Mouse (Mus musculus) ES-E14 (cell line): ENCODE measurements around the gene Bace2.

Source experiments
- HCFC1 ChIP-seq: IDR thresholded peaks from 2 replicates; pipeline ENCODE4 v1.6.1; 2012; ENCODE audit warnings: low read length, inconsistent platforms, borderline replicate concordance; ENCODE audit not compliant: insufficient read depth
- MAFK ChIP-seq: IDR thresholded peaks from 2 replicates; pipeline ENCODE4 v1.6.1; 2014; ENCODE audit warnings: mild to moderate bottlenecking, low read depth, low read length, inconsistent platforms; ENCODE audit not compliant: insufficient read depth
- ZC3H11A ChIP-seq: IDR thresholded peaks from 2 replicates; pipeline ENCODE4 v1.6.1; 2012; ENCODE audit warnings: low read depth, mild to moderate bottlenecking, inconsistent platforms, low read length, borderline replicate concordance
- ZNF384 ChIP-seq: IDR thresholded peaks from 2 replicates; pipeline ENCODE4 v1.6.1; 2012; ENCODE audit warnings: low read depth, low read length, inconsistent platforms

DNA sequence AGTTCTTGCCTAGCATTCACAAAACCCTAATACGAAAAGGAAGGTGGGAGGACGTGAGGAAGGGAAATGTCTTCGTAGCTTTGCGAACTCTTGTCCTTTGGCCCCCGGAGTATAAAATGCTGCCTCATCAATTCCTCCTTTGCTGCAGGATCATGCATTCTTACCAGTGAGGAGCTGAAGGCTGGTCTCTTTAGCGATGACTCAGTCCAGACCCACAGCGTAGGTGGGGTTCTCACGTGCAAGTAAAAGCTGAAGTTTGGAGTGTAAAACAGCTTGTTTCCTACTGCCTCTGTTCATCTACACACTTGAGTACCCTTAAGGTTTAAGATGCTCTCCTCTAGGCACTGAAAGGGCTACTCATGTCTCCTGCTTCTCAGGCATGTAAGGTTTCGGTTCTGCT is 85.4 kb downstream of the Bace2 start:
- TF ChIP-seq ZC3H11A (no peak), MAFK (peak; percentile 49; the same call in 1 of the 2 replicates), HCFC1 (no peak), ZNF384 (no peak)
